Mouse (Mus musculus) left cerebral cortex, adult 6 months (tissue): ENCODE measurements around the gene Sfrp5. TPM values are rescaled to one million over a fixed set of nuclear protein-coding genes. Genes with fewer than 3 reads are reported as not detected.

ENCODE experiments used
- long read RNA-seq, 2 experiments: library from polyadenylated mRNA; unstranded; transcript quantifications; one replicate each; pipeline ENCODE4 v2.0.0; 2019 to 2020
- polyA plus RNA-seq: library from polyadenylated mRNA; unstranded; fragments of <200 nt; fragmentation: Nextera tagmentation; gene quantifications from 2 replicates; pipeline ENCODE4 v1.2.3, GENCODE M21; 2021

Sfrp5 gene
- polyA plus RNA-seq = 0.63 and 0.94 TPM in 2 replicates
- long read RNA-seq, experiment 1, transcript Sfrp5-201 (3 exons, 1,900 nt) = major isoform, 11 of 11 reads
- long read RNA-seq, experiment 1, partial matches to known transcripts = 0 of 11 reads
- long read RNA-seq, experiment 1, other reads (novel, unspliced or antisense) = 0 of 11 reads
- long read RNA-seq, experiment 2 = 0 reads

GRCm38 (mm10) chr19:42201696-42202381 lies at the start of gene Sfrp5:
TSS of gene Sfrp5 (minus strand) at chr19:42202252.

DNA sequence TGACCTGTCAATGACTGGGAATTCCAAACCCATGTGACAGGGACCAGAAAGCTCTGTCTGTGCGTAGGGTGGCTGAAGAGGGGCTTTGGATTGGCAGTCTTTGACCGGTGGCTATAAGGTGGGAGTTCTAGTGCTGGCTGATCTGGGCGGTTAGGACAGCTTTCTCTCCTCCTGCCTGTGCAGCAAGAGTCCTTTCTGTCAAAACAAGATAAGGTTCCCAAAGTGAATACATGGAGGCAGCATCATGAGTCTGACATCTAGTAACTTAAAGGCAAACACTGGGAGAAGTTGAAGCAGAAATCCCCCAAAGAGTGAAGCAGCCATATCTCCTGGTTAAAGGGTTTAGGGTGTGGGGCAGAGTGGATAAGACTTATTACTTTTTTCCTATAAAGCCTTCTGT lies 45.5 kb upstream of the Sfrp5 start, which contains the start of gene Golga7b:
TSS of gene Golga7b (plus strand) at position 56 of the 400 bp plus-strand sequence.

GRCm38 (mm10) chr19:42163764-42164163 lies 38.3 kb downstream of the Sfrp5 start, which contains the start of gene Zfyve27:
TSS of gene Zfyve27 (plus strand) at chr19:42163951.

Other genes with a start within 250 kb of the Sfrp5 start
- 7.5 and 9.4 TPM in 2 replicates for gene Mms19, start 221.1 kb downstream of the Sfrp5 start, polyA plus RNA-seq
- gene Ubtd1, start 220.5 kb downstream of the Sfrp5 start, polyA plus RNA-seq = 4.6 and 7.3 TPM in 2 replicates
- 0.73 and 0.74 TPM in 2 replicates for gene Ankrd2, start 166.3 kb downstream of the Sfrp5 start, polyA plus RNA-seq
- gene Hoga1, start 156.6 kb downstream of the Sfrp5 start, polyA plus RNA-seq = 0.40 and 0.59 TPM in 2 replicates
- gene 4933411K16Rik, start 150.0 kb downstream of the Sfrp5 start, polyA plus RNA-seq = not detected in 2 replicates
- gene Morn4, start 115.9 kb downstream of the Sfrp5 start, polyA plus RNA-seq = 54.3 and 60.6 TPM in 2 replicates
- gene Pi4k2a, start 111.8 kb downstream of the Sfrp5 start, polyA plus RNA-seq = 9.2 and 12.7 TPM in 2 replicates
- gene Avpi1, start 73.2 kb downstream of the Sfrp5 start, polyA plus RNA-seq = 87.6 and 90.4 TPM in 2 replicates
- gene Marveld1, start 54.9 kb downstream of the Sfrp5 start, polyA plus RNA-seq = 0.91 and 1.5 TPM in 2 replicates
- 13.5 and 20.6 TPM in 2 replicates for gene Zfyve27, start 38.3 kb downstream of the Sfrp5 start, polyA plus RNA-seq
- 179 and 197 TPM in 2 replicates for gene Golga7b, start 45.3 kb upstream of the Sfrp5 start, polyA plus RNA-seq
- gene Crtac1, start 229.5 kb upstream of the Sfrp5 start, polyA plus RNA-seq = 30.8 and 37.7 TPM in 2 replicates